Mouse (Mus musculus) adrenal gland (tissue): ENCODE data around the gene Pgm1.

Source experiments
- intact Hi-C: fragments of 180-260 bp; cut with DNase I; formaldehyde crosslinking; loops from one replicate; pipeline ENCODE4 v1.15.1; 2025
- long read RNA-seq, 2 experiments: library from polyadenylated mRNA; unstranded; transcript quantifications; one replicate each; pipeline ENCODE4 v2.0.0; 2020; ENCODE audit warnings: borderline replicate concordance in 1 of 2; ENCODE audit not compliant: insufficient replicate concordance in 1 of 2

Pgm1 gene
- long read RNA-seq, experiment 1, transcript Pgm1-201 (11 exons, 2,371 nt): major isoform, 31 of 42 reads
- long read RNA-seq, experiment 1, partial matches to known transcripts: 4 of 42 reads
- long read RNA-seq, experiment 1, other reads (novel, unspliced or antisense): 7 of 42 reads
- long read RNA-seq, experiment 2, transcript Pgm1-201 (11 exons, 2,371 nt): major isoform, 26 of 32 reads
- long read RNA-seq, experiment 2, partial matches to known transcripts: 2 of 32 reads
- long read RNA-seq, experiment 2, other reads (novel, unspliced or antisense): 4 of 32 reads

GRCm38 (mm10) chr4:99929149-99929612 is at the start of gene Pgm1:
Gene Pgm1 (plus strand): TSS chr4:99929414.
- intact Hi-C loops: no loop called here

- intact Hi-C loops: no loop called here
Measured at GRCm38 (mm10) chr4:99881882-99882281, 47.3 kb upstream of the Pgm1 start.

- intact Hi-C loops: no loop called here
Measured at GRCm38 (mm10) chr4:99882405-99882804, 46.8 kb upstream of the Pgm1 start.

- intact Hi-C loops: no loop called here
Measured at GRCm38 (mm10) chr4:99913894-99914451, 15.2 kb upstream of the Pgm1 start.

- intact Hi-C loops: no loop called here
Measured at GRCm38 (mm10) chr4:99926380-99926779, 2.8 kb upstream of the Pgm1 start.

GRCm38 (mm10) chr4:99928521-99928920 is 693 bp upstream of the Pgm1 start:
- intact Hi-C loops: no loop called here

- intact Hi-C loops: no loop called here
Measured at GRCm38 (mm10) chr4:99929613-99930517, 651 bp downstream of the Pgm1 start, which contains the start of gene Itgb3bp. Gene Itgb3bp (minus strand): TSS chr4:99929813.

GRCm38 (mm10) chr4:99930518-99931239 is 1.5 kb downstream of the Pgm1 start:
- intact Hi-C loops: no loop called here

- intact Hi-C loops: no loop called here
Measured at GRCm38 (mm10) chr4:99931240-99931580, 2.0 kb downstream of the Pgm1 start.

GRCm38 (mm10) chr4:99931807-99932206 is 2.6 kb downstream of the Pgm1 start:
- intact Hi-C loops: no loop called here

- intact Hi-C loops: no loop called here
Measured at GRCm38 (mm10) chr4:99934859-99935258, 5.6 kb downstream of the Pgm1 start.

- intact Hi-C loops: no loop called here
Measured at GRCm38 (mm10) chr4:99936278-99936677, 7.1 kb downstream of the Pgm1 start.

GRCm38 (mm10) chr4:99939711-99940505 is 10.7 kb downstream of the Pgm1 start:
- intact Hi-C loops: loop anchor here (10.0 kb wide), 1 partner anchor 475 kb away; no protein-coding TSS in a partner anchor

GRCm38 (mm10) chr4:99941655-99942414 is 12.6 kb downstream of the Pgm1 start:
- intact Hi-C loops: loop anchor here (10.0 kb wide), 1 partner anchor 473 kb away; no protein-coding TSS in a partner anchor

GRCm38 (mm10) chr4:99944606-99945005 is 15.4 kb downstream of the Pgm1 start:
- intact Hi-C loops: loop anchor here (5.0 to 10.0 kb wide), 2 partner anchors 470 to 593 kb away; no protein-coding TSS in a partner anchor

GRCm38 (mm10) chr4:99945011-99945410 is 15.8 kb downstream of the Pgm1 start:
- intact Hi-C loops: loop anchor here (5.0 to 10.0 kb wide), 2 partner anchors 470 to 592 kb away; no protein-coding TSS in a partner anchor

- intact Hi-C loops: loop anchor here (5.0 to 10.0 kb wide), 2 partner anchors 468 to 591 kb away; no protein-coding TSS in a partner anchor
Measured at GRCm38 (mm10) chr4:99946516-99946915, 17.3 kb downstream of the Pgm1 start.

- intact Hi-C loops: loop anchor here (5.0 to 10.0 kb wide), 2 partner anchors 468 to 590 kb away; no protein-coding TSS in a partner anchor
Measured at GRCm38 (mm10) chr4:99947192-99947591, 18.0 kb downstream of the Pgm1 start.

- intact Hi-C loops: loop anchor here (5.0 to 10.0 kb wide), 2 partner anchors 467 to 589 kb away; no protein-coding TSS in a partner anchor
Measured at GRCm38 (mm10) chr4:99947896-99948295, 18.7 kb downstream of the Pgm1 start.
